Mouse (Mus musculus): ENCODE results near the gene Pum2.

Gene Pum2

DNA sequence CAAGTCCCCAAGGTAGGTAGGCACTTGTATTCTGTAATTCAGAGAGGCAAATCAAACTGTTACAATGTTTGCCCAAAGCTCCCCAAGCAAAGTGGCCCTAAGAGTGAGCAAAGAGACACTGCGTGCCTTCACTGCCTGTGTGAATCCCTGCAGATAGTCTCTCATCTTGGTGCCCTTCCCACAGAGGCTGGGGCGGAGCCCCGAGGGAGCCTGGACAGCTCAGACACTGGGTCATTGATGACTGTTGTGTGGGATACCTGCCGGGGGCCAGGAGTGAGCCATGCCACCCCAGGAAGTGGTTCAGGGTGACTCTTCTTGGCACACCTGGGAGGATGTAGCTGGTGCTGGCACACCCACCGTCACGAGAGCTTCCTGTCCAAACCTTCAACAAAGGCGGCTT is 87.1 kb downstream of the Pum2 start:
- DNase-seq (ENCODE audit: low read depth): no peak

DNA sequence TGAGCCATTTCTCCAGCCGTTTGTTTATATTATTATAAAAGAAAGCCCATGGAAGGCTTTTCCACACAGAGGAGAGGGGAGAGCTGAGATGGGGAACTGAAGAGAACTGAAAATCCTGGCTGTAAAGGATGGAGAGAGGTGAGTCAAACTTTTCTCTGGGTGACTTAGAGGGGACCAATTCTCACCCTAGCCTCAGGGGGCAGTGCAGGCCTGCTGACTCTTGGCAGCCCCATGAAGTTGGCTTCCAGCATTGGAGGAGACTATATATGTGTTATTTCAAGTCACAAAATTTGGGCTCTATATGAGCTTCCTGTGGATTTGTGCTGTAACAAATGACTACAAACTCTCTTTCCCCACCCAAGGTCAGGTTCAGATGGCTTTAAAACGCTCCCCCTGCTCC is 88.7 kb downstream of the Pum2 start:
- no peak for DNase-seq (ENCODE audit: low read depth)

DNA sequence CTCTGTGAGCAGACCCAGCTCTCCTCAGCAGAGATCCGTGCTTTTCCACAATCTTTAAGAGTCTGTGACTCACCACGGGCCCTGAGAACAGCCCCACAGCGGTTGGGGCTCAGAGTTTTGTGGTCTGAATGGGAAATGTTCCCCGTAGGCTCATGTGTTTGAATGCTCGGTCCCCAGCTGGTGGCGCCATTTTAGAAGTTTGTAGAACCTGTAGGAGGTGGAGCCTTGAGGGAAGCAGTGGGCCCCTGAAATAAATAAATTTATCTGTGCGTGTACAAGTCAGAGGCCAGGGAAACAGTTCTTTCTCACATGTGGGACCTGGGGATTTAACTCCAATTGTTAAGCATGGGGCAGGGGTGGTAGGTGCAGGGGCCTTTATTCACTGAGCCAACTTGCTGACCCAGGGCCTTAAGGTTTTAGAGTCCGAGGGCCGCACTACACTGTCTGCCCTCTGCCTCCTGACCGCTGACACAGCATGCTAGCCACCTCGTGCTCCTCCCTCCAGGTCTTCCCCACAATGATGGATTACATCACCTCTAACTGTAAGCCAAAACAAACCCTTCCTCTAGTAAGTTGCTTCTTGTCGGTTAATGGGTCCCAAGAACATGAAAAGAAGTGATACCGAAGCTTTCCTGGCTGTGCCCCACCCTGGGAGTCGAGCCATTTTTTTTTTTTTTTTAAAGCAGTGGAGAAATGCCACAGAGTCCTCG is 90.4 kb downstream of the Pum2 start:
- no peak for DNase-seq (ENCODE audit: low read depth)

DNA sequence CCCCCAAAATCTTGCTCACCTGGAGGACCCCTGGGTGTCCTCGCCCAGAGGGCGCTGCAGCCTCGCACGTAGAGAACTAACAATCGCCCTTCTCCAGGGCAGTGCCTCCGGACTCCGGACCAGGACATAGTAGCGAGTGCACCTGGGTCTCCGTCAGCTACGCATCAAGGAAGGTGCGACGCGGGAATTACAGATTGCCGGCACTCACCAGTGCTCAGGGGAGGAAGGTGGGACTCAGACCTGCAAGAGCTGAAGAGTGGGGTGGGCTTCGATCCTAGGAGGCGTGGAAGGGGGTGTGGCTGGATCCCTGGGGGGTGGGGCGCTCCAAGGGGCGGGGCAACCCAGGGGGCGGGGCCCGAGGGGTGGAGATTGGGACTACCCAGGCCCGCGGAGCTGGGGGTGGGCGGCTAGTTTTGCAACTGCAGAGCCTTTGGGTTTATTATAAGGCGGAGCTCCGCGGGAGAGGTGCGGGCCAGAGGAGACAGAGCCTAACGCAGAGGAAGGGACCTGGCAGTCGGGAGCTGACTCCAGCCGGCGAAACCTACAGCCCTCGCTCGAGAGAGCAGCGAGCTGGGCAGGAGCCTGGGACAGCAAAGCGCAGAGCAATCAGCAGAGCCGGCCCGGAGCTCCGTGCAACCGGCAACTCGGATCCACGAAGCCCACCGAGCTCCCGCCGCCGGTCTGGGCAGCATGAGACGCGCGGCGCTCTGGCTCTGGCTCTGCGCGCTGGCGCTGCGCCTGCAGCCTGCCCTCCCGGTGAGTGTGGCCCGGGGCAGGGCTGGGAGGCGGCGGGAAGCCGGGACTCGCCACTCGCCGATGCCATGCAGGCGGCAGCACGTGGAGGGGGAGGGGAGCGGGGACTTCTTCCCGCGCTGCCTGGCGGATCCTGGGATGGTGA is 97.3 kb downstream of the Pum2 start, which contains the start of gene Sdc1:
Sdc1 (plus strand) TSS at position 378 of the 898 bp plus-strand sequence.
- peak; percentile 40 for DNase-seq (ENCODE audit: low read depth)

DNA sequence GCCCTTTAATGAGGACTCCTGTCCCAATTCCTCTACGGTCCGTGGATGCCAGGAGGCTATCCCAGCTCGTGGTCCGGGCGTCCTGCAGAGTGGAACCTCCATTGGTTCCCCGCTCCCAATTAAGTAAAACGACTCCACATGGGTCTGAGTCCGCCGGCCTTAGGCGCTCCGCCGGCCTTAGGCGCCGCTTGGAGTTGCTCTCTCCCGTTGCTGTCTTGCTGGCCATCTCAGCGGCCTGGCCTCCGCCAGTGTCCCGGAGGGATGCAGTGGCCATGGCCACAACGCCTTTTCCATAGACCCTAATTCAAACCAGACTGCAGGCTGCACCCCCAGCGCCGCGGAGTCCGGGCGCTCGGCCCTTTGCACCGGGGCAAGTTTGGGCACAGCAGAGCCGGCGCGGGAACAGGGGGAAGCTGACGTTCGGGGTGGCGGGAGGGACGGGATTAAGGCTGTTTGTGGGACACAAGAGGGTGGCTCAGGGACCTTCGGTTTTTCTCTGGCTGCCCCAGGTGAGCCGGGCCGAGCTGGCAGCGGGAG is 98.0 kb downstream of the Pum2 start:
- DNase-seq (ENCODE audit: low read depth): no peak

DNA sequence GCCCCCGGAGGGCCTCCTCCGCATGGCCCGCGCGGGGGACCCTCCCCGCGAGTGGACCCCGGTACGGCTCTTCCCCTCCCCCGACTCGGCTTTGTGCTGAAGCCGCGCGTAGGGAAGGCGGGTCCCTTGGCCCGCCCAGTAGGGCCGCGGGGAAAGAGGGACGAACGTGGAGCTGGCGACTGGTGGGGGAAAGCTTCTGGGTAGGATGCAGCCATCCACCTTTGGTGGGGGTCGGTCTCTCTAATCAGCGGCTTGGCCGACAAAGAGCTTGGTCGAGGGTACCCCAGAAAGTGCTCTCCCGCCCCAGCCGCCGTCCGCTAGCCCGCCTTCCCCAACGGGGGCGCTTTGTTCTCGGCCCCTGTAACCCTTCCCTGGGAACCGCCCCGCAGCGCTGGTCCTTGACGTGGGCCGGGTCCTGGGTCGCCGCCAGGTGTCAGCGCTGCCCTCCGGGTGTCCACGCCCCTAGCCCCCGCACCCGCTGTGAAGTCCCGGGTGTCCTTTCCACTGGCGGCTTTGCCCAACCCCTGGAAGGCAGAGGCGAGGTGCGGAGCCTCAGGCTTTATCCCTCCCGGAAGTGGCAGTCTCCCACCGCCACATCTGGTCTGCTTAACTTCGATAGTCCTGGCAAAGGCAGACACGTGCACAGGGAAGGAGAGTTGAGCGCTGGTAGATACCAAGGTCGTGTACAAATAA is 98.7 kb downstream of the Pum2 start:
- no peak for DNase-seq (ENCODE audit: low read depth)

GRCm38 (mm10) chr12:8773336-8773735 is 99.4 kb downstream of the Pum2 start:
- DNase-seq (ENCODE audit: low read depth): no peak

DNA sequence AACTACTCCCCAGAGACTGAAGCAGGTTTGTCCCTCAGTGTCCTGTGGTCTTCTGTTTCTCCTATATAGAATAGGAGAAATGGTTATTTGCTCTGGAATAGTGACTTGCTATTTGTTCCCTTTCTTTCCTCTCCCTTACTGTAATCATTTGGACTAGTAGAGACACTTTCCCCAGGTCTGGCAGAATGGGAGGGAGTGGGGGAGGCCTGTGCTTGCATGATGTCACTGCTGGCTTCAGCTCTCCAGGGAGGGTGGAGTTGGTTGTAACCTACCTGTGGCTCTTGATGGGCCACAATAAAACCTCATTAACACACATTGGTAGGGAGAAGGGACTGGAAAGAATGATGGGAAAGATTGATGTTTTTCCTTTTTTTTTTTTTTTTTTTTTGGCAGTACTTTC is 100.2 kb downstream of the Pum2 start:
- DNase-seq (ENCODE audit: low read depth): no peak

DNA sequence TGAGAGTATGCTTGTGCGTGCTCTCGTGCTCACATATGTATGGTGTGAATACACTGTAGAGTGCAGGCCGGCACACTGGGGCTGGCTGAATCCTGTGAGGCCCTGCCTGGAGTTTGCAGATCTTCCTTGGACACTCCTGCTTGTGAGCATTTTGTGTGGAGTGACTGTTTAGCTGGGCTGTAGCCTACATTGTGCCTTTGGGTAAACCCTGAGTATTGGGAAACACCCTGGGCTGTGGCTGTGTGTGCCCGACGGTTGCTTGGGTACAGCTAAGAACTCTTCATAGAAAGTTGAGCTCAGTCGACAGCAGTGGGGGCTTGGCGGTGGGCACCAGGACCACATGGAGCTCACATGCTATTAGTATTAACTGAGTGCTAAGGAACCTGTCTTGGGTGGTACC is 102.3 kb downstream of the Pum2 start:
- no peak for DNase-seq (ENCODE audit: low read depth)

- DNase-seq (ENCODE audit: low read depth): no peak
Measured at GRCm38 (mm10) chr12:8776741-8777140, 102.8 kb downstream of the Pum2 start.

- DNase-seq (ENCODE audit: low read depth): no peak
Measured at GRCm38 (mm10) chr12:8778106-8778505, 104.2 kb downstream of the Pum2 start.

DNA sequence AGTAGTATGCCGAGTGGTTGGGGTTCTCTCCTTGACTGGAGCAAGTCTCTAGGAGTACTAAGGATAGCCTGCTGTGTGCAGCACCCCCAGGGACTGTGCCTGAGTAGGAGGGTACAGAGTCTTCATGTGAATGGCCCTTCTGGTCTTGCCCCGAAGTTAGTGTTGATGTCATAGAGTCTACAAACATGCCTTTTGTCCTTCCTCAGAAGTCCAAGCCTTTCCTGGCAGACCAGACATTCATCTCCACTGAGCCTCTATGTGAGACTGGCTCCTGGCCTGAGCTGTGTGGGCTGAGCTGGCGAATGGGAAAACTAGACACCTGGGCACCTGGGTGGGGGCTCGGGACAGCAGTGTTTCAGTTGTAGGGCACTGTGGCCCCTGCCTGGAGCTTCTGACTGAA is 105.9 kb downstream of the Pum2 start:
- no peak for DNase-seq (ENCODE audit: low read depth)

DNA sequence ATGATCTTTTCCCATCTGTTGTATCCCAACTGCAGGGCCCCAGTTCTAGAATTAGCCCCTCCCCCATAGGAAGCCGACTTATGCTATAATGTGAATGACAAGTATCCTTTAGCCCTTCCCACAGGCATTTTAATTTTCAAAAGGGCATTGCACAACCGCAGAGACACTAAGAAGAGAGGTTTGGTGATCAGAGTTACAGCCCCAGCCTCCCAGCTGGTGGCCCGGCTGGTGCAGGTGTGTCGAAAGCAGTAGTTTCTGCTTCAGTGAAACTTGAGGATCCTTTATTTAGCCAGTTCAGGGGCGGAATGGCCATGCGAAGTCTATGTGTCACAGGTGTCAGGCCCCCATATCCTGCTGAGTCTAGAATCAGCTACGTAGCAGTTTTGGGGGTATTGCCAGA is 107.2 kb downstream of the Pum2 start:
- no peak for DNase-seq (ENCODE audit: low read depth)

DNA sequence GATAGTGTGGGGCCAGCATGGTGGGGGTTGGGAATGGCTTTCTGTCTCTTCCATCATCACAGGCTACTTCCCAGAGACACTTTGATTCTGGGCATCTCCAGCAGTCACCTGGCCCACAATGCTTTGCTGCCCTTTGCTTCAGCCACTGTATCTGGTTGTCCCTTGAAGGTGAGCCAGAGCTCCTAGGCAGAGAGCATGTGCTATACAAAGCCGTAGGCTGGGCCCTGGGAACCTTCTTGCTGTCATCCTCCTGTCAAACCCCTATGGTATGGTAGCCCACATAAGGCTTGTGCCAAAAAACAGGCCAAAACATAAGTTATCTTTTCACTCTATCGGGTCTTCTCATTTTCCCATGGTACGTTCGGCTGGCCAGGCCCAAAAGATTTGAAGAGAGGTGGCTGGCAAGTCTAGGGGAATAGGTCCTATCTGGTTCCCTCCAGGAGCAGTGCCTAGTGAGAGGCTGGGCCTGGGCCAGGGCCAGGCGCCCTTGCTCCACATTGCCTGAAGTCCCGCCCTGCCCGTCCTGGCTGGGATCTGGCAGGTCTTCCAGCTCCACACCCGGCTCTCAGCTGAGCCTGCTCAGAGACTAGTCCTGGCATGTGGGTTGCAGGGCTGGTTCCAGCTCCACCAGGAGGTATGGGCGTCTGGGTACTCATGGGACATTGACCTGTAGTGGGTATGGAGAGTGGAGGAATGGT is 107.9 kb downstream of the Pum2 start:
- no peak for DNase-seq (ENCODE audit: low read depth)

GRCm38 (mm10) chr12:8782565-8782964 is 108.6 kb downstream of the Pum2 start:
- no peak for DNase-seq (ENCODE audit: low read depth)

DNA sequence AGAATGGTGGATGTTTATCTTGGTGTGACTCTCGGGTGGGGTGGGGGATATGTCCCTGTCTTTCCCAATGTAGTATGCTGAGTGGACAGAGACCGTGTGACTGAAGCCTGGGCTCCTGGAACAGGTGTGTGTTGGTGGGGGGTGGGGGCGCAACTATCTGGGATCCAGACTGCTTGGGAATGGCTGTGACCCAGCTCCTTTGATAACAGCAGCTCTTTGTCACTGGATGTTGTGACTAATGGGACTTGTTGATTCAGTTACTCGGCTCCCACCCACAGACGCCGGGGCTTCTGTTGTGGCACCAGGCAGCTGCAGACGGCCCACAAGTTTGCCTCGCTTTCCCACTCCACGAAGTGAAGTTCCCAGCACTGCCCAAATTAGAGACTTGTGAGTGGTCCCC is 110.3 kb downstream of the Pum2 start:
- DNase-seq (ENCODE audit: low read depth): no peak

DNA sequence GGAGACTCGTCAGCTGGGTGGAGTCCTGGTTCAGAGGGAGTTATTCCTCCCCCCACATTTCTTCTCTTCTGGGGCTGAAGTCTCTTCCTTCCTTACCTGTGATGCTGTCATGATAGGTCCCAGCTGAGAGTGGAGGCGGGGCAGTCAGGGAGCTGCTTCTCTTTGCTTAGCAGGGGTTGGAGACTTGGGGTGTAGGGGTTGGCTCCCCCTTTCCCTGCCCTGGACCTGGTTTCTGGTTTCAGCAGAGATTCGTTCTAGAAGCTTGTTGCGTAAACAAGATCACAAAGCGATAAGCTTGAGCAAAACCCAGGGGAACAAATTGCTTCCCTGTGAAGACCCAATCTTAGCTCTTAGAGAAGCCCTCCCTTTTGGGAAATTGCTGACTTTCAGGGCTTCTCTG is 112.5 kb downstream of the Pum2 start:
- no peak for DNase-seq (ENCODE audit: low read depth)

DNA sequence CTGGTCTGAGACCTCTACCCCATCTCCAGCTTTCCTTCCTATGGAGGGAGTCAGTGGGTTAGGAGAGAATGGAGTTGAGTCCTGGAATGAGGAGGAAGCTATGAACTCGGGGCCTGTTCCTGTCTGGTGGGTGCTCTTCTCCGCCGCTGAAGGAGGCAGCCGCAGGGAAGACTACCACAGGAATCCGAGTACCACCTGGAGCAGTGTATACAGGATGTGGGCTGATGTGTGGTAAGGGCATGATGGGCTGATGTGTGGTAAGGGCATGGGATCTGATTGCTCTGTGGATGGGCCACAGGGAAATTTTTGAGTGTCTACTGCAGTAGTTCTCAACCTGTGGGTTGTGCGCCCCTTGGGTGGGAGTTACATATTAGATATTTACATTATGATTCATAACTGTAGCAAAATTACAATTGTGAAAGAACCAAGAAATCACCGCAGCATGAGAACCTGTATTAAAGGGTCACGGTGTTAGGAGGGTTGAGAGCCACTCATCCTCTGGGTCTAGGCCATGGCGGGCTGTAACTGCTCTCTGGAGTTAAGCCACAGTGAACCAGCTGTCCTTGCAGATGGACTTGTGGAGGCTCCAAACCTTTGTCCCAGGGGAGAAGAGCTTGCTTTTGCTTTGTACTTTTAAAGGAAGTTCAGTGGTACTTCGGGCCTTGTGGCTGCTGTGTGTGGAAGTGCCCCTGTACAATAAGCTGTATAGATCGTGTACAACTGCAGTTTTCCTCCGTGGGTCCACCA is 113.2 kb downstream of the Pum2 start:
- DNase-seq (ENCODE audit: low read depth): no peak

DNA sequence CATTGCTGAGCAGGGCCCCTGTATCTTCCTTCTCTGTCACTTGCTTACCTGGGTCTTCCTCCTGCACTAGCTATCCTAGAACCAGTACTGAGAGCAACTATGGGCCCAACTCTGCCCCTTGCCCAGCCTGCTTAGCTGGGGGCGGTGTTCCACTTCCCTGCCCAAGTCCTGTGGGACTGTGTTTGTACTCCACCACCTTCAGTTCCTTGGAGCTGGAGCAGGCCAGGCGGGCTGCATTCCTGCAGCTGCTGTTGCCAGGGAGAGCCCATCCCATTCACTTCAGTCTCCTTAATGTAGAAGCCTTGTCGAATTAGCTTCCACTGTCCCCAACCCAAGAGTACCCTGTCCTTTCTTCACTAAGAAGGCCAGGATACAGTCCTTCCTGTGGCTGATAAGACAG is 114.5 kb downstream of the Pum2 start:
- no peak for DNase-seq (ENCODE audit: low read depth)

GRCm38 (mm10) chr12:8790615-8791014 is 116.7 kb downstream of the Pum2 start:
- no peak for DNase-seq (ENCODE audit: low read depth)

- no peak for DNase-seq (ENCODE audit: low read depth)
Measured at GRCm38 (mm10) chr12:8793410-8794051, 119.6 kb downstream of the Pum2 start.
